Mouse (Mus musculus) midbrain, embryonic 15.5 days (tissue): Measurements from ENCODE around the gene Cfap44. TPM values are rescaled to one million over a fixed set of nuclear protein-coding genes. Genes with fewer than 3 reads are reported as not detected.

Experiments used
- ATAC-seq: fragments of 200-750 bp; cut with Nextera tagmentation; replicated peaks from 2 replicates; pipeline ENCODE4 v1.8.0; 2017; ENCODE audit warnings: moderate TSS enrichment
- H3K27ac ChIP-seq: fragments of 300-500 bp; sonication (generic); 2 replicates; pipeline ENCODE4 v1.5.1; 2015; ENCODE audit warnings: mild to moderate bottlenecking, inconsistent platforms
- H3K27me3 ChIP-seq: fragments of 300-500 bp; sonication (generic); replicated peaks from 2 replicates; pipeline ENCODE4 v1.6.1; 2015; ENCODE audit warnings: inconsistent platforms
- H3K36me3 ChIP-seq: fragments of 300-500 bp; sonication (generic); replicated peaks from 2 replicates; pipeline ENCODE4 v1.6.1; 2015; ENCODE audit warnings: inconsistent platforms
- H3K4me1 ChIP-seq: fragments of 300-500 bp; sonication (generic); 2 replicates; pipeline ENCODE4 v1.6.1; 2015; ENCODE audit warnings: inconsistent platforms
- H3K4me2 ChIP-seq: fragments of 300-500 bp; sonication (generic); 2 replicates; pipeline ENCODE4 v1.6.1; 2015; ENCODE audit warnings: inconsistent platforms, mild to moderate bottlenecking, moderate library complexity
- H3K4me3 ChIP-seq: fragments of 300-500 bp; sonication (generic); 2 replicates; pipeline ENCODE4 v1.5.1; 2015; ENCODE audit warnings: mild to moderate bottlenecking, inconsistent platforms
- H3K9ac ChIP-seq: fragments of 300-500 bp; sonication (generic); 2 replicates; pipeline ENCODE4 v1.6.1; 2015; ENCODE audit warnings: mild to moderate bottlenecking, inconsistent platforms
- H3K9me3 ChIP-seq: fragments of 300-500 bp; sonication (generic); 2 replicates; pipeline ENCODE4 v1.6.1; 2016; ENCODE audit warnings: inconsistent platforms
- WGBS: fragments of 180-500 bp; shearing (Covaris S2); methylation state at CpG from one replicate; pipeline ENCODE4 v1.1.7; 2015; ENCODE audit warnings: mixed read lengths; 5-methylcytosine and 5-hydroxymethylcytosine counted together
- polyA plus RNA-seq: library from polyadenylated mRNA; unstranded; fragments of >200 nt; fragmentation: Nextera tagmentation; extraction: Ambion mirVana; gene quantifications from 2 replicates; pipeline ENCODE4 v1.2.1, GENCODE M21; 2015

Gene Cfap44
- polyA plus RNA-seq, 1 experiment from 2014 or later: 6.3 TPM

GRCm38 (mm10) chr16:44384251-44384650, 10.3 kb upstream of the Cfap44 start:
- 86% methylated on average over 1 of the region's 1 CpGs for WGBS
- H3K27me3 ChIP-seq: no peaks in the 10 kb centered on the region
- ATAC-seq: no peak
- H3K4me3 ChIP-seq: no peak overlapping the region
- no peak overlapping the region for H3K9ac ChIP-seq
- no peak overlapping the region for H3K4me2 ChIP-seq
- no peak overlapping the region for H3K27ac ChIP-seq
- no peaks in the 10 kb centered on the region for H3K36me3 ChIP-seq
- no peaks in the 10 kb centered on the region for H3K9me3 ChIP-seq
- no peaks in the 10 kb centered on the region for H3K4me1 ChIP-seq

GRCm38 (mm10) chr16:44391877-44392548, 2.6 kb upstream of the Cfap44 start:
- ATAC-seq: no peak
- no peak overlapping the region for H3K4me2 ChIP-seq

GRCm38 (mm10) chr16:44404933-44405332, 10.3 kb downstream of the Cfap44 start:
- no peaks in the 10 kb centered on the region for H3K27me3 ChIP-seq
- H3K9me3 ChIP-seq: no peaks in the 10 kb centered on the region
- no peak overlapping the region for H3K4me2 ChIP-seq
- H3K9ac ChIP-seq: no peak overlapping the region
- H3K4me1 ChIP-seq: no peaks in the 10 kb centered on the region
- ATAC-seq: no peak
- no peak overlapping the region for H3K27ac ChIP-seq
- H3K36me3 ChIP-seq: no peaks in the 10 kb centered on the region
- H3K4me3 ChIP-seq: no peak overlapping the region
- whole genome bisulfite sequencing: 93% methylated on average over 5 of the region's 5 CpGs

More at GRCm38 (mm10) chr16:44391877-44392548, 2.6 kb upstream of the Cfap44 start:
- Histone ChIP-seq H3K27me3 (no peaks in the 10 kb centered on the region), H3K9ac (no peak overlapping the region), H3K4me1 (peaks cover 17% of the 10 kb centered on the region), H3K27ac (no peak overlapping the region), H3K4me3 (no peak overlapping the region), H3K9me3 (no peaks in the 10 kb centered on the region), H3K36me3 (no peaks in the 10 kb centered on the region)
- 37% methylated on average over 9 of the region's 9 CpGs for WGBS

GRCm38 (mm10) chr16:44407211-44407610, 12.6 kb downstream of the Cfap44 start:
- Histone ChIP-seq H3K36me3 (no peaks in the 10 kb centered on the region), H3K9me3 (no peaks in the 10 kb centered on the region), H3K4me2 (no peak overlapping the region), H3K4me3 (no peak overlapping the region), H3K4me1 (no peaks in the 10 kb centered on the region), H3K27ac (no peak overlapping the region), H3K27me3 (no peaks in the 10 kb centered on the region), H3K9ac (no peak overlapping the region)
- ATAC-seq: no peak
- 93% methylated on average over 5 of the region's 5 CpGs for WGBS

GRCm38 (mm10) chr16:44408290-44408689, 13.7 kb downstream of the Cfap44 start:
- no peak overlapping the region for H3K4me2 ChIP-seq
- no peaks in the 10 kb centered on the region for H3K27me3 ChIP-seq
- H3K4me1 ChIP-seq: no peaks in the 10 kb centered on the region
- no peak overlapping the region for H3K9ac ChIP-seq
- H3K36me3 ChIP-seq: no peaks in the 10 kb centered on the region
- no peak overlapping the region for H3K27ac ChIP-seq
- WGBS: 92% methylated on average over 2 of the region's 2 CpGs
- H3K9me3 ChIP-seq: no peaks in the 10 kb centered on the region
- no peak overlapping the region for H3K4me3 ChIP-seq
- ATAC-seq: no peak

- 62% methylated on average over 6 of the region's 6 CpGs for WGBS
- Histone ChIP-seq H3K9ac (no peak overlapping the region), H3K36me3 (no peaks in the 10 kb centered on the region), H3K4me3 (no peak overlapping the region), H3K4me1 (no peaks in the 10 kb centered on the region), H3K4me2 (no peak overlapping the region), H3K9me3 (no peaks in the 10 kb centered on the region), H3K27ac (no peak overlapping the region), H3K27me3 (no peaks in the 10 kb centered on the region)
- ATAC-seq: no peak
Measured at GRCm38 (mm10) chr16:44410176-44410575, 15.6 kb downstream of the Cfap44 start.

GRCm38 (mm10) chr16:44417596-44417995, 23.0 kb downstream of the Cfap44 start:
- no peak overlapping the region for H3K4me2 ChIP-seq
- no peak for ATAC-seq
- no peaks in the 10 kb centered on the region for H3K27me3 ChIP-seq
- no peak overlapping the region for H3K9ac ChIP-seq
- H3K36me3 ChIP-seq: no peaks in the 10 kb centered on the region
- no peaks in the 10 kb centered on the region for H3K4me1 ChIP-seq
- H3K9me3 ChIP-seq: no peaks in the 10 kb centered on the region
- no peak overlapping the region for H3K27ac ChIP-seq
- H3K4me3 ChIP-seq: no peak overlapping the region
- whole genome bisulfite sequencing: 69% methylated on average over 8 of the region's 8 CpGs

- H3K4me1 ChIP-seq: no peaks in the 10 kb centered on the region
- no peaks in the 10 kb centered on the region for H3K36me3 ChIP-seq
- no peak overlapping the region for H3K4me3 ChIP-seq
- WGBS: 90% methylated on average over 8 of the region's 8 CpGs
- H3K4me2 ChIP-seq: no peak overlapping the region
- ATAC-seq: no peak
- H3K27ac ChIP-seq: no peak overlapping the region
- no peaks in the 10 kb centered on the region for H3K27me3 ChIP-seq
- no peaks in the 10 kb centered on the region for H3K9me3 ChIP-seq
- H3K9ac ChIP-seq: no peak overlapping the region
Measured at GRCm38 (mm10) chr16:44421735-44422134, 27.1 kb downstream of the Cfap44 start.

- no peak overlapping the region for H3K27ac ChIP-seq
- no peaks in the 10 kb centered on the region for H3K36me3 ChIP-seq
- no peak overlapping the region for H3K9ac ChIP-seq
- no peak overlapping the region for H3K4me3 ChIP-seq
- H3K9me3 ChIP-seq: no peaks in the 10 kb centered on the region
- no peaks in the 10 kb centered on the region for H3K4me1 ChIP-seq
- no peak for ATAC-seq
- no peak overlapping the region for H3K4me2 ChIP-seq
- H3K27me3 ChIP-seq: no peaks in the 10 kb centered on the region
- 37% methylated on average over 3 of the region's 3 CpGs for WGBS
Measured at GRCm38 (mm10) chr16:44423499-44423898, 28.9 kb downstream of the Cfap44 start.

GRCm38 (mm10) chr16:44428456-44428855, 33.9 kb downstream of the Cfap44 start:
- no peak for ATAC-seq
- H3K27ac ChIP-seq: no peak overlapping the region
- no peaks in the 10 kb centered on the region for H3K9me3 ChIP-seq
- H3K4me2 ChIP-seq: no peak overlapping the region
- H3K36me3 ChIP-seq: no peaks in the 10 kb centered on the region
- no peak overlapping the region for H3K9ac ChIP-seq
- no peaks in the 10 kb centered on the region for H3K27me3 ChIP-seq
- no peak overlapping the region for H3K4me3 ChIP-seq
- no peaks in the 10 kb centered on the region for H3K4me1 ChIP-seq
- WGBS: 78% methylated on average over 5 of the region's 5 CpGs

GRCm38 (mm10) chr16:44430021-44430420, 35.4 kb downstream of the Cfap44 start:
- H3K9ac ChIP-seq: no peak overlapping the region
- H3K27ac ChIP-seq: peak overlapping the region; percentile 45; the same call in 1 of the 2 replicates
- peak overlapping the region; percentile 25 for H3K4me3 ChIP-seq
- H3K4me1 ChIP-seq: no peaks in the 10 kb centered on the region
- H3K9me3 ChIP-seq: no peaks in the 10 kb centered on the region
- 40% methylated on average over 7 of the region's 7 CpGs for WGBS
- no peaks in the 10 kb centered on the region for H3K36me3 ChIP-seq
- no peaks in the 10 kb centered on the region for H3K27me3 ChIP-seq
- ATAC-seq: peak; percentile 93
- H3K4me2 ChIP-seq: peak overlapping the region; percentile 30

GRCm38 (mm10) chr16:44434931-44435330, 40.3 kb downstream of the Cfap44 start:
- H3K4me3 ChIP-seq: no peak overlapping the region
- no peaks in the 10 kb centered on the region for H3K36me3 ChIP-seq
- 92% methylated on average over 7 of the region's 7 CpGs for WGBS
- no peak overlapping the region for H3K9ac ChIP-seq
- H3K9me3 ChIP-seq: no peaks in the 10 kb centered on the region
- no peaks in the 10 kb centered on the region for H3K4me1 ChIP-seq
- no peak for ATAC-seq
- H3K27me3 ChIP-seq: no peaks in the 10 kb centered on the region
- H3K4me2 ChIP-seq: no peak overlapping the region
- no peak overlapping the region for H3K27ac ChIP-seq

GRCm38 (mm10) chr16:44435481-44435880, 40.9 kb downstream of the Cfap44 start:
- H3K4me1 ChIP-seq: no peaks in the 10 kb centered on the region
- no peaks in the 10 kb centered on the region for H3K27me3 ChIP-seq
- no peak overlapping the region for H3K27ac ChIP-seq
- 65% methylated on average over 4 of the region's 4 CpGs for WGBS
- no peak overlapping the region for H3K4me3 ChIP-seq
- H3K9me3 ChIP-seq: no peaks in the 10 kb centered on the region
- no peak overlapping the region for H3K9ac ChIP-seq
- H3K36me3 ChIP-seq: no peaks in the 10 kb centered on the region
- ATAC-seq: no peak
- no peak overlapping the region for H3K4me2 ChIP-seq
